Mouse (Mus musculus) stomach, embryonic 15.5 days (tissue): Measurements from ENCODE around the gene Olfr92. TPM values are rescaled to one million over a fixed set of nuclear protein-coding genes. Genes with fewer than 3 reads are reported as not detected.
A peak's percentile ranks its signal among the peaks of the same experiment; 100 is the strongest.
"Not testable (repeated sequence)": the region's sequence is repeated elsewhere in the genome, so short reads cannot be mapped to it uniquely, and the experiment has no call there.

Experiments
- ATAC-seq: fragments of 200-750 bp; cut with Nextera tagmentation; 2 replicates; pipeline ENCODE4 v1.8.0; 2017; ENCODE audit warnings: low read depth, moderate number of reproducible peaks, moderate TSS enrichment; ENCODE audit not compliant: insufficient read depth, low FRiP score
- H3K27ac ChIP-seq: fragments of 300-500 bp; sonication (generic); 2 replicates; pipeline ENCODE4 v1.5.1; 2015; ENCODE audit warnings: mild to moderate bottlenecking, inconsistent platforms
- H3K27me3 ChIP-seq: fragments of 300-500 bp; sonication (generic); replicated peaks from 2 replicates; pipeline ENCODE4 v1.6.1; 2015; ENCODE audit warnings: inconsistent platforms
- H3K36me3 ChIP-seq: fragments of 300-500 bp; sonication (generic); 2 replicates; pipeline ENCODE4 v1.6.1; 2015; ENCODE audit warnings: inconsistent platforms
- H3K4me1 ChIP-seq: fragments of 300-500 bp; sonication (generic); 2 replicates; pipeline ENCODE4 v1.6.1; 2015; ENCODE audit warnings: inconsistent platforms
- H3K4me2 ChIP-seq: fragments of 300-500 bp; sonication (generic); 2 replicates; pipeline ENCODE4 v1.6.1; 2015; ENCODE audit warnings: mild to moderate bottlenecking, inconsistent platforms
- H3K4me3 ChIP-seq: fragments of 300-500 bp; sonication (generic); replicated peaks from 2 replicates; pipeline ENCODE4 v1.5.1; 2015; ENCODE audit warnings: inconsistent platforms
- H3K9ac ChIP-seq: fragments of 300-500 bp; sonication (generic); 2 replicates; pipeline ENCODE4 v1.6.1; 2015; ENCODE audit warnings: inconsistent platforms
- H3K9me3 ChIP-seq: fragments of 300-500 bp; sonication (generic); 2 replicates; pipeline ENCODE4 v1.6.1; 2016; ENCODE audit warnings: inconsistent platforms
- WGBS: fragments of 180-500 bp; shearing (Covaris S2); methylation state at CpG from one replicate; pipeline ENCODE4 v1.1.7; 2015; 5-methylcytosine and 5-hydroxymethylcytosine counted together
- polyA plus RNA-seq: library from polyadenylated mRNA; unstranded; fragments of >200 nt; fragmentation: Nextera tagmentation; extraction: Ambion mirVana; gene quantifications from 2 replicates; pipeline ENCODE4 v1.2.1, GENCODE M21; 2015

Olfr92 gene
- polyA plus RNA-seq, result not detected in 2 replicates

DNA sequence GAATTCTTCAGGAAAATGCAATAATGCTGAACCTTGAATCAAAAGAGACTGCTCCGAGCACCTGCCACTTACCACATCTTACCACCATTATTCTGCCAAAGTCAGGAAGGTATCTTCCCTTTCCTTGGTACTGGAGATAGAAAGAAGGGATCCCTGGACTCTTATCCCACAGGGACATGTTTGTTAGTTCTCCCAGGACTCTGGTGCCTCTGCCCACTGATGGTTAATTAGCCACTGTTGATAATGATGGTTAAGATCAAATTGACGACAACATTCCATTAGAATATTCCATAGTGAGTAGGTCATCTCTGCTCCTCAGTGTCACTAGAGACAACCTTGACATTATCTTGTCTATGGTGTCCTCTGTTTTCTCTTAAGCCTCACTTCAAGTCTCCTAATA lies at the start of gene Olfr92:
Gene Olfr92, minus strand, starts transcription at position 101 of the 400 bp plus-strand sequence.
- Histone ChIP-seq H3K27ac (no peak within 1 kb of the TSS), H3K27me3 (no peaks in the 10 kb centered on the region), H3K9ac (no peak within 1 kb of the TSS), H3K4me1 (no peaks in the 10 kb centered on the region), H3K4me2 (no peak within 1 kb of the TSS), H3K9me3 (no peaks in the 10 kb centered on the region), H3K4me3 (no peak within 1 kb of the TSS), H3K36me3 (no peaks in the 10 kb centered on the region)
- no peak for ATAC-seq
- WGBS, result 75% methylated on average over 2 of the region's 2 CpGs

DNA sequence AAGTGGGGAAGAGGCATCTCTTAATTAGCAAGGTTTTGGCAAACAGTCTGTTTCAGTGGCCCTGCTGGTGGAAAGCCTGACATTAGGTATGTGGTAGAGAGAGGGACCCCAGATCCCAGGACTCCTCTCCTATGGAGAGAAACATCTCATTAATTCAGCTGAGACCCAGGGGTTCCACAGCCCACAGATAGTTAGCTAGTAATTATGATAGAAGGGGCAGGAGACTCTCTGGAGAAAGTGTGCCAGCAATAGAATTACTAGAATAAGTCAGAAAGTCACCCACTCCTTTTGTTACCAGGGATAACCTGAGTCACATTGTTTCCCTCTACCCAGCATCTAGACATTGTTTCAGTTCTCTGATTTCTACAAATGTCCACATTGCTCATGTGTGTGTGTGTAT lies 41.5 kb upstream of the Olfr92 start, which contains the start of gene Olfr93:
Gene Olfr93, minus strand, starts transcription at position 101 of the 400 bp plus-strand sequence.
- ATAC-seq, result no peak

DNA sequence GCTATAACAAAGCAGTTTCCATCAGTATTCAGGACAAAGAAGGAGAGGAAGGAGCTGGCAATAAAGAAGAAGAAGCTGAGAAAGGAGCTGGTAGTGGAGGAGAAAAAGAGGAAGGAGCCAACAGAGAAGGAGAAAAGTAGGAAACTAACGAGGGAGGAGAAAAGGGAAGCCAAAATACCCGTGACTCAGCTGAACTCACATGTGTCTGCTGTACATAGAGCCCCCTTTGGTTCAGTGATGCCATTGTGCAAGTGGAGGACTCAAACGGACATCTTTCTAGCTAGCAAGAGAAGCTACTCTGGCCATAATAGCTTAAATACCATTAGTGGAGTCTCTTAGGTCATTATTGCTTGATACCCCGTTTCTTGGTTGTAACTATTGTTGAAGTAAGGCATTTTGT lies 11.5 kb upstream of the Olfr92 start:
- H3K9me3 ChIP-seq, H3K36me3 ChIP-seq, ATAC-seq, H3K27me3 ChIP-seq, H3K4me2 ChIP-seq, H3K4me3 ChIP-seq, H3K4me1 ChIP-seq, H3K27ac ChIP-seq, H3K9ac ChIP-seq: not testable (repeated sequence)
- 65% methylated on average over 4 of the region's 4 CpGs for WGBS

More for the DNA sequence above, 41.5 kb upstream of the Olfr92 start, which contains the start of gene Olfr93:
- Histone ChIP-seq H3K4me1 (no peaks in the 10 kb centered on the region), H3K4me3 (no peak within 1 kb of the TSS), H3K9me3 (no peaks in the 10 kb centered on the region), H3K4me2 (no peak within 1 kb of the TSS), H3K9ac (no peak within 1 kb of the TSS), H3K36me3 (no peaks in the 10 kb centered on the region), H3K27ac (no peak within 1 kb of the TSS), H3K27me3 (no peaks in the 10 kb centered on the region)

DNA sequence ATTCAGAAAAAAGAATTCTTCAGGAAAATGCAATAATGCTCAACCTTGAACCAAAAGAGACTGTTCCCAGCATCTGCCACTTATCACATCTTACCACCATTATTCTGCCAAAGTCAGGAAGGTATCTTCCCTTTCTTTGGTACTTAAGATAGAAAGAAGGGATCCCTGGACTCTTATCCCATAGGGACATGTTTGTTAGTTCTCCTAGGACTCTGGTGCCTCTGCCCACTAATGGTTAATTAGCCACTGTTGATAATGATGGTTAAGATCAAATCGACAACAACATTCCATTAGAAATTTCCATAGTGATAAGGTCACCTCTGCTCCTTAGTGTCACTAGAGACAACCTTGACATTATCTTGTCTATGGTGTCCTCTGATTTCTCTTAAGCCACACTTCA lies 21.7 kb downstream of the Olfr92 start, which contains the start of gene Olfr91:
Gene Olfr91, minus strand, starts transcription at position 101 of the 400 bp plus-strand sequence.
- no peak for ATAC-seq
- 88% methylated on average over 1 of the region's 1 CpGs for WGBS

DNA sequence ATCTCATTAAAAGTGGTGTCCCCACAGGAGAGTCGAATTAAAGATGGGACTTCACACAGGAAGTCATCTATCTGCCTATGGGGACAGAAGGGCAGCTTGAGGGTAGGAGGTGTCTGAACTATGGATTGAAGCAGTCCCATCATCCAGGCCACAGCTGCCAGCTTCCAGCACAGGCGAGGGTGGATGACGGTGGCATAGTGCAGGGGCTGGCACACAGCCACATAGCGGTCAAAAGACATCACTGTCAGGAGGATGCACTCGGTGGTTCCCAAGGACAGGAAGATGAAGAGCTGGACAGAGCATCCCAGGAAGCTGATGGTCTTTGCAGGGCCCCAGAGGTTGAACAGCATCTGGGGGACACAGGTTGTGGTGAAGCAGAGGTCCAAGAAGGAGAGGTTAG lies 26.6 kb downstream of the Olfr92 start:
- H3K36me3 ChIP-seq, result no peaks in the 10 kb centered on the region
- no peak for ATAC-seq
- WGBS, result 75% methylated on average over 5 of the region's 5 CpGs
- H3K4me3 ChIP-seq, result no peak overlapping the region
- no peaks in the 10 kb centered on the region for H3K9me3 ChIP-seq
- H3K9ac ChIP-seq, result no peak overlapping the region
- H3K4me1 ChIP-seq, result no peaks in the 10 kb centered on the region
- no peak overlapping the region for H3K27ac ChIP-seq
- no peaks in the 10 kb centered on the region for H3K27me3 ChIP-seq
- H3K4me2 ChIP-seq, result no peak overlapping the region

More for the DNA sequence above, 21.7 kb downstream of the Olfr92 start, which contains the start of gene Olfr91:
- H3K4me3 ChIP-seq, result no peak within 1 kb of the TSS
- H3K27ac ChIP-seq, result no peak within 1 kb of the TSS
- no peak within 1 kb of the TSS for H3K4me2 ChIP-seq
- H3K36me3 ChIP-seq, result no peaks in the 10 kb centered on the region
- H3K9ac ChIP-seq, result no peak within 1 kb of the TSS
- no peaks in the 10 kb centered on the region for H3K27me3 ChIP-seq
- H3K9me3 ChIP-seq, result no peaks in the 10 kb centered on the region
- H3K4me1 ChIP-seq, result no peaks in the 10 kb centered on the region

DNA sequence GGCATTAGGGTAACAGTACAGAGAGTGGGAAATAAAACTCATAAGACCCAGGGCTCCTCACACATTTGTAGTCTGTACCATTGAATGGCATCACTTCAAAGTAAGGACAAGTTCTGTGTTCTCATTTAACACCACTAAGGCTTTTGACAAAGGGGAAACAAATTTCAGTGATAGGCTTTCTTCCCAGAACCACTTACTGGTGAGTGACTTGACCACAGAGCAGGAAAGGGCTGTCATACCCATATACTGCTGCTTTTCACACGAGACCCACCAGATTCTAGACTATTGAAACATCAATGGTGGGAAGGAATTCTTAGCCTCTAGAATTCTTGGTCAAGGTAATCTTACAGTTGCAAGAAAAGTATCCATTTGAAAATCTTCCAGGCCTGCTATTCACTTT lies 27.7 kb downstream of the Olfr92 start:
- Histone ChIP-seq H3K9ac (no peak overlapping the region), H3K4me1 (no peaks in the 10 kb centered on the region), H3K4me2 (no peak overlapping the region), H3K36me3 (no peaks in the 10 kb centered on the region), H3K4me3 (no peak overlapping the region), H3K27ac (no peak overlapping the region), H3K27me3 (no peaks in the 10 kb centered on the region), H3K9me3 (no peaks in the 10 kb centered on the region)
- WGBS, result 61% methylated on average over 1 of the region's 1 CpGs
- ATAC-seq, result no peak

DNA sequence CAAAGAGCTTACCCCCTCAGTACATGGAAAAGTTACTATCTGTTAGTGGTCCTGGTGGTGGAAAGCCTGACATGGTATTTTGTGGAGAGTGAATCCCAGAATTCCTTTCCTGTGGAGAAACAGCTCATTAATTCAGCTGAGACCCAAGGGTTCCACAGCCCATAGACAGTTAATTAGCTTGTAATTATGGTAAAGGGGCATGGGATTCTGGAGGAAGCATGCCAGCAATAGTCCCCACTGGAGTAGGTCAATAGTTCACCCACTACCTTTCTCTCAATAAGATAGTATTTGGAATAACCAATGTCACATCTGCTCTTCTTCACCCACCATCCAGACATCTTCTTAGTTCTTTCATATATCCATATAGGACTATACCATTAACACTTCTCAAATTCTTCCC lies 31.5 kb downstream of the Olfr92 start, which contains the start of gene Olfr90:
Gene Olfr90, minus strand, starts transcription at position 101 of the 400 bp plus-strand sequence.
- Histone ChIP-seq H3K36me3 (no peaks in the 10 kb centered on the region), H3K4me1 (no peaks in the 10 kb centered on the region), H3K27me3 (no peaks in the 10 kb centered on the region), H3K9ac (no peak within 1 kb of the TSS), H3K27ac (no peak within 1 kb of the TSS), H3K4me2 (no peak within 1 kb of the TSS), H3K4me3 (no peak within 1 kb of the TSS), H3K9me3 (no peaks in the 10 kb centered on the region)
- ATAC-seq, result no peak

DNA sequence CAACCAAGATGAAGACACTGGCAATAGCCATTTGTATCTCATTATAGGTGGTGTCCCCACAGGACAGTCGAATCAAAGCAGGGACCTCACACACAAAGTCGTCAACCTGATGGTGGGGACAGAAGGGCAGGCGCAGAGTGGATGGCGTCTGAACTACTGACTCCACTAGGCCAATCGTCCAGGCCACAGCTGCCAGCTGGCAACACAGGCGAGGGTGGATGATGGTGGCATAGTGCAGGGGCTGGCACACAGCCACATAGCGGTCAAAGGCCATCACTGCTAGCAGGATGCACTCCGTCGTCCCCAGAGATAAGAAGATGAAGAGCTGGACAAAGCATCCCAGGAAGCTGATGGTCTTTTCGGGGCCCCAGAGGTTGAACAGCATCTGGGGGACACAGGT lies 34.3 kb downstream of the Olfr92 start:
- Histone ChIP-seq H3K4me2 (no peak overlapping the region), H3K4me3 (no peak overlapping the region)
- ATAC-seq, result no peak

DNA sequence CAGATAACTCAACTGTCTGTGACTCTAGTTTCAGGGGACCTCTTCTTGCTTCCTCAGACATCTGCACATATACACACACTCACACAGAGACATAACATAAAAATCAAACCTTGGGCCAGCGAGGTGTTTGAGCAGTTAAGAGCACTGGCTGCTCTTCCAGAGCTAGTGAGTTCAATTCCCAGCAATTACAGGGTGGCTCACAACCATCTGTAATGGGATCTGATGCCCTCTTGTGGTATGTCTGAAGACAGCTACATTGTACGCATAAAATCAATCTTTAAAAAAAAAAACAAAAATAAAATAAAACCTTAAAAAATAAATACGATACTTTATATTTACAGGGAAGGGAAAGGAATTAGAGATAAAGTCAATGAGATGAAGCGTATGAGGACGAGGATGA lies 35.3 kb downstream of the Olfr92 start:
- Histone ChIP-seq H3K9me3 (no peaks in the 10 kb centered on the region), H3K4me3 (no peak overlapping the region), H3K4me1 (no peaks in the 10 kb centered on the region), H3K9ac (no peak overlapping the region), H3K27me3 (no peaks in the 10 kb centered on the region), H3K27ac (no peak overlapping the region), H3K4me2 (no peak overlapping the region), H3K36me3 (no peaks in the 10 kb centered on the region)
- ATAC-seq, result no peak
- 65% methylated on average over 5 of the region's 5 CpGs for WGBS

More for the DNA sequence above, 34.3 kb downstream of the Olfr92 start:
- no peaks in the 10 kb centered on the region for H3K4me1 ChIP-seq
- no peaks in the 10 kb centered on the region for H3K36me3 ChIP-seq
- WGBS, result 68% methylated on average over 10 of the region's 10 CpGs
- H3K9ac ChIP-seq, result no peak overlapping the region
- no peaks in the 10 kb centered on the region for H3K27me3 ChIP-seq
- no peak overlapping the region for H3K27ac ChIP-seq
- H3K9me3 ChIP-seq, result no peaks in the 10 kb centered on the region

DNA sequence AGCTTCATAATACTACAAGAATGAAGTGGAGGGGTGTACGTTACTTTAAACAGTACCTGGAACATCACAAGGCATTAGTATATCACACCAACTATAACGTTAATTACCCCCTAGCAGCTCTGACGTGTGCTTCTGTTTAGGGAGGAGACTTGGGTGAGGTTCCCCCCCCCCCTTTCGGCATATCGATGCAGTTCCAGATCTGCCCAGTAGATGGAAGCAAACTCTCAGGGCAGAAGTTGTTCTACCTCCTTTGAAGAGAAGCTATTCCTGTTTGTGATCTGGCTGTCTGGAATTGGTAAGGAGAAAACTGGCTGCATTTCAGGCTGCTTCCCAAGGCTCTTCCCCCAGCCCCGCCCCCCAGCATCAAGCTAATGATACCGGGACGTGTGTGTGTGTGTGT lies 36.6 kb downstream of the Olfr92 start:
- ATAC-seq, result 0 out of 2 replicates have a peak, but pooled peaks have one; percentile 31
- Histone ChIP-seq H3K4me3 (no peak overlapping the region), H3K4me2 (no peak overlapping the region), H3K9me3 (no peaks in the 10 kb centered on the region), H3K9ac (no peak overlapping the region), H3K27ac (no peak overlapping the region), H3K4me1 (no peaks in the 10 kb centered on the region), H3K36me3 (no peaks in the 10 kb centered on the region), H3K27me3 (no peaks in the 10 kb centered on the region)
- WGBS, result 2% methylated on average over 8 of the region's 8 CpGs

DNA sequence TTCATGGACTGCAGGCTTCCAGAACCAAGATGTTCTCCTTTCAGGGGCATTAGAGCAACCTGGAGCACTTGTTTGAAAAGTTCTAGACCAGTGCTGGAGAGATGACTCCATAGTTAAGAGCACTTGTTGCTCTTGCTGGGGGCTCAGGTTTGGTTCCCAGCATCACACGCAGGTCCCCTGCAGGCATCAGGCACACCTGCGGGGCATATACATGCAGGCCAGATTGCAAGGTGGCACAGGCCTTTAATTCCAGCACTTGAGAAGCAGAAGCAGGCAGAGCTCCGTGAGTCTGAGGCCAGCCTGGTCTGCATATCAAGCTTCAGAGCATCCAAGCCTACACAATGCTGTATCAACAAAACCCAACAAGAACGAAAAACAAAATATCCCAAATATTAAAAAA lies 38.2 kb downstream of the Olfr92 start:
- Histone ChIP-seq H3K36me3 (no peaks in the 10 kb centered on the region), H3K4me3 (no peak overlapping the region), H3K27ac (no peak overlapping the region), H3K9ac (no peak overlapping the region), H3K9me3 (no peaks in the 10 kb centered on the region), H3K4me2 (no peak overlapping the region), H3K27me3 (no peaks in the 10 kb centered on the region), H3K4me1 (no peaks in the 10 kb centered on the region)
- no peak for ATAC-seq
- WGBS, result 85% methylated on average over 4 of the region's 4 CpGs

DNA sequence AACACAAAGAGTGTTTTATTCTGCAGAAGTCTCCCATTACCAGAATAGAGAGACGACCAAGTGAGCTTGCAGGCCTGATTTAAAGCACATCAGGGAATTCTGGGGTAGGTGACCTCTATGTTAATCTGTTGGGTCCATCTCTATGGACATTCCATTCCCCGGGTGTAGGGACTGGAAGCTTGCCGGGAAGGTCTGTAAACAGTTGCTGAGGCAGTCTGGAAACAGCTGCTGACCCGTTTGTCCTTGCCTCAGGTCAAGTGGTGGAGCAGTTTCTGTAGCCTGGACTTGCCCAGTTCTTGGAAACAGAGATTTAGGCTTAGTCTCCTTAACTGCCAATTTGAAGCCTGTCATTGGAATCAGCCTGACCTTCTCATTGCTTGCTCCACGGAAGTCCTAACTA lies 39.8 kb downstream of the Olfr92 start:
- Histone ChIP-seq H3K4me1 (no peaks in the 10 kb centered on the region), H3K4me2 (no peak overlapping the region), H3K36me3 (no peaks in the 10 kb centered on the region), H3K9ac (no peak overlapping the region), H3K27me3 (no peaks in the 10 kb centered on the region), H3K9me3 (no peaks in the 10 kb centered on the region), H3K4me3 (no peak overlapping the region), H3K27ac (no peak overlapping the region)
- 18% methylated on average over 5 of the region's 5 CpGs for WGBS
- ATAC-seq, result no peak

DNA sequence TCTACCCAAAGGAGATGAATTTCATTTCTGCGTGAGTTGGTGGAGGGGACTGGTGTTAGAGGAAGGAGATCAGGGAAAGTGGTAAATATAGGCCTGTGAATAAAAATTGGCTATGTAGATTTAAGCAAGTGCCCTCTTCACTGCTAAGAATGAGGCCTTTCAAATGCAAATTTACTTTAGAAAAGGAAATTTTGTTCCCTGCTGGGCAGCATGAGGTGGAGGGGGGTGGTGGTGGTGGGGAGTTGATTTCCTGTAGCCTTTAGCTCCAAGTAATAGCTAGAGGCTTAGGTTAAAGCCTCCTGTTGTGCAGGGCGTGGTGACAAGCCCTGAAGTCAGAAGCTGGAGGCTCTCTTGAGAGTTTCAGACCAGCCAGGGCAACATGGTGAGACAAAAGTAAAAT lies 40.9 kb downstream of the Olfr92 start:
- WGBS, result 46% methylated on average over 2 of the region's 2 CpGs
- H3K4me3 ChIP-seq, result no peak overlapping the region
- no peaks in the 10 kb centered on the region for H3K4me1 ChIP-seq
- H3K36me3 ChIP-seq, result no peaks in the 10 kb centered on the region
- no peaks in the 10 kb centered on the region for H3K9me3 ChIP-seq
- H3K27me3 ChIP-seq, result no peaks in the 10 kb centered on the region
- H3K27ac ChIP-seq, result no peak overlapping the region
- no peak overlapping the region for H3K4me2 ChIP-seq
- ATAC-seq, result no peak
- H3K9ac ChIP-seq, result no peak overlapping the region
